Mouse (Mus musculus): ENCODE data around the gene Tmod4.

DNA sequence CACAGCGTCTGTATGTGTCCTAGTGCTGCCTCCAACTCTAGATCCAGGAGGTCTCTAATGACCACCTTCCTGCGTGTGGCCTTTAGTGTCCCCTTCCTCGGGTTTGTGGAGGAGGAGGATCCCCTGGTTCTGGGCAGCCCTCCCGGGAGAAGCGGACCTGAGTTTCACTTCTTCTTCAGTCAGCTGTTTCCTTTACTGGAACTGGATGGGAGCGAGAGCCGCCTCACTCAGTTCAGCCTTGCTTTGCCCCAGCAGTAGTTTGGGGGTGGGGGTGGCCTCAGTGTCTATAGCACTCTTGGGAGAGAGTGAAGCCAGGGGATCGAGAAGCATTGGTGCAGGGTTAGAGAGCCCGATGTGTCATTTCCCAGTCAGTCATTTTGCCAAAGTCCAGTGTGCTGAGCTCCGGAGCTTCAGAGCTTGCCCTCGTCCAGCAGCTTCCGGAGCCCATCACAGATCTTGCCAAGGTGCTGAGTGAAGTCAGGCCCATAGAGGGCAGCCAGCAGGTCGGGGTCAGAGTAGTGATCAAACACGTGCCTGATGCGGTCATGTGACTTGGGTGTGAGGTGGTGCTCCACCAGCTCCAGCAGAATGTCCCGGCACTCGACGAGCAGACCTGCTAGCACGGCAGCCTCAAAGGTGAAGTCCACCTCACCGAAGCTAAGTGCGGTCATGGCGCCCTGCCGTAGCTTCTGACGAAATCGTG lies 15.5 kb downstream of the Tmod4 start:
- TF ChIP-seq CTCF (IDR thresholded peaks at IDR 0.05; ENCODE audit: low read depth) (no peak), EP300 (IDR thresholded peaks at IDR 0.05; ENCODE audit: low read depth) (no peak)
